Mouse (Mus musculus) c-Kit-positive CD71-positive TER-119-positive erythroid progenitor cells, embryonic 14.5 days (primary cell): ENCODE measurements around the gene Gm13030.
A peak's percentile ranks its signal among the peaks of the same experiment; 100 is the strongest.
"Not testable (repeated sequence)": the region's sequence is repeated elsewhere in the genome, so short reads cannot be mapped to it uniquely, and the experiment has no call there.

Experiments
- DNase-seq: peaks from one replicate; pipeline ENCODE4 v3.0.0-alpha.2; 2013; ENCODE audit warnings: low spot score

Gm13030 gene

GRCm38 (mm10) chr4:138865991-138866390, 7.8 kb downstream of the Gm13030 start:
- DNase-seq = no peak

GRCm38 (mm10) chr4:138865092-138865491, 8.7 kb downstream of the Gm13030 start:
- DNase-seq = no peak

- no peak for DNase-seq
These were observed 10.3 kb downstream of the Gm13030 start, which contains the start of gene Pla2g5 for GRCm38 (mm10) chr4:138863344-138863998. TSS of gene Pla2g5 (minus strand) at chr4:138863482.

DNA sequence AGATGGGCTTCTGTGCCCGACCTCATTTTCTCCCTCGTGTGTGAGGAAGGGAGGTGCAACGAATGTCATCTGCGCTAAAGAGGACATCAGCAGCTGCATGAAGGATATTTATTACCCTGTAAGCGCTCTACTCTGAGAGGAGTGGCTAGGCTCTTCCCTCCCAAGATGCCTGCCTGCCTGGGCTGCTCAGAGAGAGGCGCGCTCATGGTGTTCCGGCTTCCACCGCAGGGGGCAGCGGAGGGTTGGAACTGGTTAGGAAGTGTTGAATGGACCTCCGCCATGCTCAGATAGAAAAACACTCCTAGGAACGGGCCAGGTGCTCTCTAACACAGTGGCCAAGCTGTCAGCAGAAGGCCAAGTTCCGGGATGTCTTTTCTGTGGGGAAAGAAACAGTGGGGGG, 14.0 kb downstream of the Gm13030 start:
- DNase-seq = no peak

GRCm38 (mm10) chr4:138859245-138859644, 14.5 kb downstream of the Gm13030 start:
- no peak for DNase-seq

DNA sequence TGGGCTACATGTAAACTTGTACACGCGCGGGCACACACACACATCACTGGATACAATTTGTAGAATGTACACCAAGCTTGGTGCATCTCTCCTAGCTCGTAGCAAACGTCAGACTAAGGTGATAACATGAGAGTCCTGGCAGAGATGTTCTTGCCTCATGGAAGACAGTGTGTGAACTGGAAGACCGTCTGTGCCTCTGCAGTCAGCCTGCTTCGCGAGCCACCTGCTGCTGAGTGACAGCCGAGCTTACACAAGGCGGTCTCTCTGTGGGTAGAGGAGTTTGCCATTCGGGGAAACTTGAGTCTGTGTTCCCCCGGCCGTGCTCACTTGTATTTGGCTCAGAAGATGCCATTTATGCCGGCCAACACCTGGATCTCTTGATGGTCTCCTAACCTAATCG, 15.3 kb downstream of the Gm13030 start:
- no peak for DNase-seq

DNA sequence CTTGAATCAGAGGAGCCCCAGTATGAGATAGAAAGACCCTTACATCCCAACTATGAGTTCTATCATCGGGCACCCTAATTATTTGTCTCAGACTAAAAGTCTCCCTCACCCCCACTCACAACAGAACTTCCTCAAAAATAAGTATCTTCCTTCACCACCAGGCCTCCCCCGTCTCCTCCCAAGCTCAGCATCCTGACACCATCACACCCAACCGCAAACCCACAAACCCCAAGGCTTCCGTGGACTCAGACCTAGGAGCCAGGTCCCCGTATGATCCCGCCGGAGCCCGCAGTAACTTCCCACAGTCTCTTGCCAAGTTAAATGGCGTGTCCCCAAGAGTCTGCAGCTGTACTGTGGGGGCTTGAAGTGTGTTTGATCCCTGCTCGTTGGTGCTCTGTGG, 16.2 kb downstream of the Gm13030 start:
- no peak for DNase-seq

GRCm38 (mm10) chr4:138856491-138856890, 17.3 kb downstream of the Gm13030 start:
- DNase-seq = peak; percentile 69

GRCm38 (mm10) chr4:138855092-138855632, 18.6 kb downstream of the Gm13030 start:
- no peak for DNase-seq

GRCm38 (mm10) chr4:138852961-138853360, 20.8 kb downstream of the Gm13030 start:
- no peak for DNase-seq

DNA sequence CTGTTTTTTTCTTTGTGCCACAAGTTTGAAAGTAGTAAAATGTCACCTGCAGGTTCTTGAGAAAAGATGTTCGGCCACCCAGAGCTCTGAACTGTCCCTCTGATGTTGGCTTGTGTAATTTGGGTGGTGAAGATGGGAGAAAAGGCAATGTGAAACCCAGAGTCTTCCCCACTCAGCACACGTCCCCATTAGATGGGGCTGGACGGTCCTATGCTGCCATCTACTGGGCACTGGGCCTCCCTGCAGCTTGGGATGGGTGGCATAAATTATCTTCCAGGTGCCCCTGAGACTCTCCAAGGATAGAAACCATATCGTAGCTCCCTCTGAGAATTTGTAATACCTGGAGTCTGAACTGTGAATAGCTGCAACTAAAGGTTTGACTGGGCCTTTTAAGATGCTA, 22.3 kb downstream of the Gm13030 start:
- peak; percentile 28 for DNase-seq

DNA sequence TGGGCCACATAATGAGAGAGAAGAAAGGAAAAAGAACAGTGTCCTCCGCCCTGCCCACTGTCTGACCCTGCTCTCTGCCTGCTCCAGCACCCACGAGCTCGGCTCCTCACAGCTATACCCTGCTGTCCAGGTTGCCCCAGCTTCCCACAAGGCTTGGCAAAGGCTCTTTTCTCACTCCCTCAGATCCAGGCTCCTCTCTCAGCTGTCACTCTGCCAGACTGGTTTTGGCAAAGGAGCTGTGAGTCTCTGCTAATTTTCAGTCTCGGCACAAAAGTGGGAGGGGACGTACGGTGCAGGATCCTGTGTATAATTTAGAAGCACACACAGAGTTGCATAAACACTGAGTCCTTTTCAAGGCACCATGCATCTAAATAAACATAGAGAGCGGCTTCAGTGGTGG, 32.4 kb downstream of the Gm13030 start:
- DNase-seq = no peak

GRCm38 (mm10) chr4:138840726-138841125, 33.0 kb downstream of the Gm13030 start:
- no peak for DNase-seq

GRCm38 (mm10) chr4:138839806-138840205, 34.0 kb downstream of the Gm13030 start:
- no peak for DNase-seq

- DNase-seq = no peak
These were observed 46.6 kb downstream of the Gm13030 start for GRCm38 (mm10) chr4:138827147-138827546.

- no peak for DNase-seq
These were observed 47.8 kb downstream of the Gm13030 start for GRCm38 (mm10) chr4:138825751-138826567.

DNA sequence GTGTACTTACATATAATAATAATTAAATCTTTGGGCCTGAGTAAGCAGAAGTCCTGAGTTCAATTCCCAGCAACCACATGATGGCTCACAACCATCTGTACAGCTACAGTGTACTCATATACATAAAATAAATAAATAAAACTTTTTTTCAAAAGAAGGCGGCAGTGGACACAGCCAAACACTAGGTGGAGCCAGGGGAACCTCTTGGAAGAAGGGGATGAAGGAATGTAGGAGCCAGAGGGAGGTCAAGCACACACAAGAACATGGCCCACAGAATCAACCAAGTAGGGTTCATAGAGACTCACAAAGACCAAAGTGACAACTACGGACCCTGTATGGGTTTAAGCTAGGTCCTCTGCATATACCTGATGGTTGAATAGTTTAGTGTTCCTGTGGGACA, 49.1 kb downstream of the Gm13030 start:
- DNase-seq = no peak

- DNase-seq = not testable (repeated sequence)
These were observed 49.6 kb downstream of the Gm13030 start for GRCm38 (mm10) chr4:138824161-138824560.

DNA sequence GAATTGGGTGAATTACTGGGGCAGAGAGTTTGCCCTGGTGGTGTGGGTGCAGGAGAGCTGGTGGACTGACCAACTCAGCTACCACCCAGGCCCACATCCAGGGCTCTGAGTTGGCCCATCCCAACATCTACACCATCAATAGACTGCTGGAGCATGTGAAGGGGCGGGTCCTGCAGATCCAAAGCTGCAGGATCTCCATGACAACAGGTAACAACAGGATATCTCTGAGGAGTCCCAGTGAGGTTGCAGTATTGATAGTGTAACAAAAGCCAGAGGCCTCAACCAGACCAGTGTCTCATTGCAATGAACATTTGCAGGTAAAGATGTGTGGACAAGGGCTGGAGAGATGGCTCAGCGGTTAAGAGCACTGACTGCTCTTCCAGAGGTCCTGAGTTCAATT, 52.7 kb downstream of the Gm13030 start:
- no peak for DNase-seq
